Mouse (Mus musculus) forebrain, postnatal 0 days (tissue): ENCODE measurements around the gene Theg. TPM values are rescaled to one million over a fixed set of nuclear protein-coding genes. Genes with fewer than 3 reads are reported as not detected.

Experiments used
- ATAC-seq: fragments of 200-750 bp; cut with Nextera tagmentation; 2 replicates; pipeline ENCODE4 v1.8.0; 2017; ENCODE audit warnings: mild to moderate bottlenecking, moderate library complexity
- DNase-seq: peaks from one replicate; pipeline ENCODE4 v3.0.0-alpha.2; 2015
- H3K27ac ChIP-seq: fragments of 300-500 bp; sonication (generic); 2 replicates; pipeline ENCODE4 v1.5.1; 2014; ENCODE audit warnings: low read depth, mild to moderate bottlenecking, antibody characterized with exemption, low read length, moderate library complexity, mixed read lengths
- H3K27me3 ChIP-seq: fragments of 300-500 bp; sonication (generic); 2 replicates; pipeline ENCODE4 v1.6.1; 2014; ENCODE audit warnings: mild to moderate bottlenecking, low read length, mixed read lengths; ENCODE audit not compliant: insufficient read depth
- H3K36me3 ChIP-seq: fragments of 300-500 bp; sonication (generic); 2 replicates; pipeline ENCODE4 v1.6.1; 2014; ENCODE audit warnings: mild to moderate bottlenecking, moderate library complexity; ENCODE audit not compliant: insufficient read depth
- H3K4me1 ChIP-seq: fragments of 300-500 bp; sonication (generic); 2 replicates; pipeline ENCODE4 v1.6.1; 2014; ENCODE audit warnings: antibody characterized with exemption; ENCODE audit not compliant: insufficient read depth
- H3K4me2 ChIP-seq: fragments of 300-500 bp; sonication (generic); 2 replicates; pipeline ENCODE4 v1.6.1; 2014; ENCODE audit warnings: low read depth, mild to moderate bottlenecking, moderate library complexity
- H3K4me3 ChIP-seq: fragments of 300-500 bp; sonication (generic); 2 replicates; pipeline ENCODE4 v1.5.1; 2014; ENCODE audit warnings: low read depth, low read length, mixed read lengths
- H3K9ac ChIP-seq: fragments of 300-500 bp; sonication (generic); 2 replicates; pipeline ENCODE4 v1.6.1; 2014; ENCODE audit warnings: mild to moderate bottlenecking
- H3K9me3 ChIP-seq: fragments of 300-500 bp; sonication (generic); 2 replicates; pipeline ENCODE4 v1.6.1; 2016; ENCODE audit warnings: low read length
- CTCF ChIP-seq: sonication (generic); IDR thresholded peaks from 2 replicates; pipeline ENCODE4 v1.5.1; 2016; ENCODE audit warnings: antibody characterized with exemption, control low read depth, low read depth
- WGBS: fragments of 180-500 bp; shearing (Covaris S2); extraction: QIAGEN DNeasy Blood & Tissue Kit; methylation state at CpG from one replicate; pipeline ENCODE4 v1.1.7; 2014; 5-methylcytosine and 5-hydroxymethylcytosine counted together
- polyA plus RNA-seq: library from polyadenylated mRNA; unstranded; fragments of >200 nt; fragmentation: Nextera tagmentation; extraction: Ambion mirVana; gene quantifications from 2 replicates; pipeline ENCODE4 v1.2.1, GENCODE M21; 2015
- total RNA-seq: library from RNA; depleted of rRNA; stranded (reverse); fragments of >200 nt; gene quantifications from 2 replicates; pipeline ENCODE4 v1.2.3, GENCODE M21; 2014

The Theg gene
- total and polyA plus RNA-seq, 2 experiments from 2014 or later: not detected

DNA sequence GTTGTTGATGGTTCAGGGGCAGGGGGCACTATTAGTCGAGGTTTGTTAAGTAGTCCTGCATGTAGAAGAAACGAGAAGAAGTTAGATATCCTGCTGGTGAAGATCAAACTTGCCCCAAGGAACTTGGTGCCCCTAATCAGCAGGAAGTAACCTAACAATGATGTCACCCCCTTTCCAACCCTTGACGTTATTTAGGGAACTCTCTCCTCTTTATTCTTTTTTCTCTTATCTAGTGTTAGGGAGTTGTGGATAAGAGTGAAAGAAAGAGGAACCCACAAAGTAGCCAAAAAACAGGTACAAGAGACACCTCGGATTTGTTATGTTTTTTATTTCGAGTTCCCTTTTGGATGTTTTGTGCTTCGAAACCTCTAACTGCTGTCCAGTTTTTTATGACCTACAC is 7.0 kb upstream of the Theg start:
- ATAC-seq (no peak), DNase-seq (no peak)
- no peak overlapping the region for H3K4me3 ChIP-seq
- H3K9ac ChIP-seq: no peak overlapping the region
- TF ChIP-seq CTCF: no peak
- no peaks in the 10 kb centered on the region for H3K36me3 ChIP-seq
- peaks cover 8% of the 10 kb centered on the region for H3K27me3 ChIP-seq
- no peak overlapping the region for H3K4me2 ChIP-seq
- no peak overlapping the region for H3K27ac ChIP-seq
- H3K4me1 ChIP-seq: peaks cover 3% of the 10 kb centered on the region; the same call in 1 of the 2 replicates
- WGBS: 54% methylated on average over 6 of the region's 6 CpGs
- H3K9me3 ChIP-seq: no peaks in the 10 kb centered on the region

DNA sequence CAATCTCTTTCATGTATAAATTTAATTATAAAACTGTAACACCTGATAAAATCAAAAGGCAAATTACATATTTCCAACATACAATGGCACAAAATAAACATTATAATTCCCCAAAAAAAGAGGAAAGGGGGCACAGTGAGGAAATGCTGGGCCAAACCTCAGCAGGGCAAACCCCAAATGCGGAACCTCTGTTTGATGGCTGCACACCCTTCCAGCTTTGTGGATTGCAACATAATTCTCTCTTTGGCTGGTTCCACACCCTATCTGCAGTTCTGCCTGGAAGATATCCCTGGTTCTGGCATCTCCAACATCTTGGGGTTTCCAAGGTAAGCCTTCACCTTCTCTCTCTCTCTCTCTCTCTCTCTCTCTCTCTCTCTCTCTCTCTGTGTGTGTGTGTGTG is 3.6 kb upstream of the Theg start:
- H3K9ac ChIP-seq: no peak overlapping the region

DNA sequence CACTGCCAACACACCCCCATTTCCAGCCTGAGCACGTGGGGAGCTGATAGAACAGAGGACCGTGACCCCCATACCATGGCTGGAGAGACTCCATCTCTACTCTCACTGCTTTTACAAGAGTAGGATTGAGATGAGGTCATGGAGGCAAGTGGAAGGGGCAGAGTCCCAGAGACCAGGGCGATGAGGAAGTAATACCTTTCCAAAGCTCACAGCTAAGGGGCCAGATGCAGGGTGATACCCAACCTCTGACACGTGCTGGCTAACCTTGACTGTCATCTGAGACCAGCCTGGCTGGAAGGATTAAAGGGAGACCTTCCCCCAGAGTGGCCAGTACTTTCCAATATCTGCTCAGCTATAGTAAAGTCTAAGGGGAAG is 608 bp upstream of the Theg start:
- no peaks in the 10 kb centered on the region for H3K4me1 ChIP-seq
- no peak overlapping the region for H3K4me3 ChIP-seq
- H3K9me3 ChIP-seq: no peaks in the 10 kb centered on the region
- no peaks in the 10 kb centered on the region for H3K36me3 ChIP-seq
- DNase-seq: no peak
- ATAC-seq: no peak
- no peaks in the 10 kb centered on the region for H3K27me3 ChIP-seq
- no peak overlapping the region for H3K4me2 ChIP-seq
- no peak for TF ChIP-seq CTCF
- no peak overlapping the region for H3K27ac ChIP-seq
- WGBS: 67% methylated on average over 4 of the region's 4 CpGs
- no peak overlapping the region for H3K9ac ChIP-seq

More for the DNA sequence above, 3.6 kb upstream of the Theg start:
- peaks cover 8% of the 10 kb centered on the region for H3K27me3 ChIP-seq
- H3K36me3 ChIP-seq: no peaks in the 10 kb centered on the region
- no peak for DNase-seq
- no peaks in the 10 kb centered on the region for H3K4me1 ChIP-seq
- H3K4me2 ChIP-seq: no peak overlapping the region
- ATAC-seq: no peak
- no peak overlapping the region for H3K4me3 ChIP-seq
- 92% methylated on average over 1 of the region's 1 CpGs for WGBS
- no peak for TF ChIP-seq CTCF
- no peaks in the 10 kb centered on the region for H3K9me3 ChIP-seq
- H3K27ac ChIP-seq: no peak overlapping the region

DNA sequence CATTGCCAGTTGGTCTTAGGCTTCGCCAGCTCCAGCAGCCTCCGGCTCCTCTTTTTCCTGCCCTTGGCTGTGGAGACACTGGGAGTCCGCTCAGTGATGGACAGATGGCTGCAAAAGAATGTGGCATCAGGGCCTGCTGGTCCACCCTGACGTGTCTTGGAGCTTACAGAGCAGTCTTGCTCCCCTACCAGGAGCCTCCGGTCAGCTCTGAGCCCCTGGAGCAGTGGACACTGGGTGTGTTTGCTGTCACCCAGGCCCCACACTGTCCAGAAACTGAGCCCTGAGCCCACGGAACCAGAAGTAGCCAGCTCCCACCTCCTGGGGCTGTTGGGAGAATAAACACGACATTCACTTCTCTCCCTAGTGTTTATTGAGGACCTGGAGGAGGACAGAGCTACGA is 888 bp downstream of the Theg start:
- Histone ChIP-seq H3K4me3 (no peak overlapping the region), H3K4me2 (no peak overlapping the region), H3K4me1 (no peaks in the 10 kb centered on the region), H3K27me3 (no peaks in the 10 kb centered on the region), H3K27ac (no peak overlapping the region), H3K9ac (no peak overlapping the region), H3K9me3 (no peaks in the 10 kb centered on the region), H3K36me3 (no peaks in the 10 kb centered on the region)
- ATAC-seq (no peak), DNase-seq (no peak)
- 79% methylated on average over 8 of the region's 8 CpGs for WGBS
- TF ChIP-seq CTCF: no peak

DNA sequence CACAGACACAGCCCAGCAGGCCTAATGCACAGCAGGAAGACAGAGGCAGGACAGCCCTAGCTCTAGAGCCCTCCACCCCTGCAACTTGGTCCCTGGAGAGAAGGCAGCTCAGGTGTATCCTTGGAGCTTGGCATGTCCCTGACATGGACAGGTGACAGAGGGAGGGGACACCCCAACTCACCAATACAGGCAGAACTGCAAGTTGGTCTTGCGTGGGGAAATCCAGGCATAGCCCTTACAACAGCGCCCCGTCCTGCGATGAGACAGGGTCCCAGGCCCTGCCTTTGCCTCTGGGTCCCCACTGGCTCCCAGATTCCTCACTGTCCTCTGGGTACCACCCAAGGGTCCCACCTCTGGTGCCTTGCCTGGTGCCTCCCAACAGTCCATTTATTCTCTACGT is 1.4 kb downstream of the Theg start:
- no peak for TF ChIP-seq CTCF
- 95% methylated on average over 5 of the region's 5 CpGs for WGBS
- no peaks in the 10 kb centered on the region for H3K4me1 ChIP-seq
- no peaks in the 10 kb centered on the region for H3K36me3 ChIP-seq
- no peak for DNase-seq
- no peak for ATAC-seq
- H3K4me3 ChIP-seq: no peak overlapping the region
- no peak overlapping the region for H3K4me2 ChIP-seq
- H3K9me3 ChIP-seq: no peaks in the 10 kb centered on the region
- no peaks in the 10 kb centered on the region for H3K27me3 ChIP-seq
- no peak overlapping the region for H3K9ac ChIP-seq
- H3K27ac ChIP-seq: no peak overlapping the region

DNA sequence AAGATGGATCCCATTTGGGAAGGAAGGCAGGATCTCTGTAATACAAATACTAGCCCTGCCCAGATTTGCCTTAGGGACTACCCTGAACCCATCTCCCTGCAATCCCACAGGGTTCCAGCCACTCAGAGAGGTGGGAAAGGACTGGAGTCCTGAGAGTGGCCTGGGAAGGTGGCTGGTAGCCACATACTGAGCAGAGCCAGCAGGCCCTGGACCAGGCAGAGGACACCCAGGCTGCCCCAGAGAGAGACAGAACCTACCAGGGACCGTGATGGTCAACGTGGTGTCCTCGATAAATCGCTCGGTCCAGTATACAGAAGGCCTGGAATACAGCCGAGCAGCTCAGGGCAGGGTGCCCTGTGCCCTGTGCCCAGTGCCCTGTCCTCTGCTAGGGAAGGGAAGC is 2.0 kb downstream of the Theg start:
- H3K27me3 ChIP-seq: no peaks in the 10 kb centered on the region

DNA sequence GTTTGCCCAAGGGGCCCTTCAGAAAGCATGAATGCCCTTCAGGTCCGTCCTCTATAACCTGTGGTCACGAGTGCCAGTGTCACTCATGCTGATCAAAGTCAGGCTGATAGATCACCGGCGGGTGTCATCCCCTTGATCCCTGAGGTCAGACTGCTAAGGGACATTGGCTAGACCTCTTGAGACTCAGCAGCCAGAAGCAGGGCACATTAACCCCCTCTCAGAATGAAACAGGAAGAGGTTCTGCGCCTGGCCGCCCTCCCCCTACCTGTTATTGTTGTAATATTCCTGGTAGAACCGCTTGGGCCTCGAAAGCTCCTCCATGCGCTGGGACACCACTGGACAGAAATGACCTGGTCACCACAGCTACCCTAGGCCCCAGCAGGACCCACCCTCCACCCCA is 2.7 kb downstream of the Theg start:
- H3K9ac ChIP-seq: no peak overlapping the region
- ATAC-seq: no peak
- no peaks in the 10 kb centered on the region for H3K36me3 ChIP-seq
- WGBS: 85% methylated on average over 9 of the region's 9 CpGs
- H3K4me1 ChIP-seq: no peaks in the 10 kb centered on the region
- H3K9me3 ChIP-seq: no peaks in the 10 kb centered on the region
- no peaks in the 10 kb centered on the region for H3K27me3 ChIP-seq
- DNase-seq: no peak
- no peak for TF ChIP-seq CTCF
- no peak overlapping the region for H3K27ac ChIP-seq
- H3K4me3 ChIP-seq: no peak overlapping the region
- no peak overlapping the region for H3K4me2 ChIP-seq

More for the DNA sequence above, 2.0 kb downstream of the Theg start:
- DNase-seq (no peak), ATAC-seq (no peak)
- no peaks in the 10 kb centered on the region for H3K9me3 ChIP-seq
- H3K4me1 ChIP-seq: no peaks in the 10 kb centered on the region
- no peak for TF ChIP-seq CTCF
- H3K27ac ChIP-seq: no peak overlapping the region
- WGBS: 92% methylated on average over 6 of the region's 6 CpGs
- no peaks in the 10 kb centered on the region for H3K36me3 ChIP-seq
- no peak overlapping the region for H3K4me3 ChIP-seq
- H3K9ac ChIP-seq: no peak overlapping the region
- H3K4me2 ChIP-seq: no peak overlapping the region

DNA sequence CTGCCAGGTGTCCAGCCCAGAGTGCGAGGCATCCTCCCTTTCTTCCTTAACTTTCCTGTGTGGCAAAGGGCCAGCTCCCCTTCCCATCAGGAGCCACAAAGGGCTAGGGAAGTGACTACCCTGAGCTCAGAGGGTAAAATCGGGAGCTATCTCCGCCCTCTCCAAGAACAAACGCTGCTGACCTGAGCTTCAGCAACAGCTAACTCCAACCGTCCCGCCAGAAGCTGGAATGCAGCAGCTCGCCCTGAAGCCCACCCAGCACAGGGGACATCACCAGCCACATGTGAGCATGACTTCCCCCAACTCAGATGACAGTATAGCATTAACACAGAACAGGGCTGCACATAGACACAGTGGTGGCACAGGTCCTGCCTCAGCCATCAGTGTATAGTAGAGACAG is 3.1 kb downstream of the Theg start:
- no peaks in the 10 kb centered on the region for H3K27me3 ChIP-seq
- H3K9ac ChIP-seq: no peak overlapping the region
- no peaks in the 10 kb centered on the region for H3K36me3 ChIP-seq
- no peaks in the 10 kb centered on the region for H3K9me3 ChIP-seq
- ATAC-seq (no peak), DNase-seq (no peak)
- TF ChIP-seq CTCF: no peak
- H3K4me1 ChIP-seq: no peaks in the 10 kb centered on the region
- H3K4me3 ChIP-seq: no peak overlapping the region
- 78% methylated on average over 7 of the region's 7 CpGs for WGBS
- no peak overlapping the region for H3K27ac ChIP-seq
- no peak overlapping the region for H3K4me2 ChIP-seq
